Comparison of ENCODE assay signal across 11 mouse cellular contexts in the genomic region with DNA sequence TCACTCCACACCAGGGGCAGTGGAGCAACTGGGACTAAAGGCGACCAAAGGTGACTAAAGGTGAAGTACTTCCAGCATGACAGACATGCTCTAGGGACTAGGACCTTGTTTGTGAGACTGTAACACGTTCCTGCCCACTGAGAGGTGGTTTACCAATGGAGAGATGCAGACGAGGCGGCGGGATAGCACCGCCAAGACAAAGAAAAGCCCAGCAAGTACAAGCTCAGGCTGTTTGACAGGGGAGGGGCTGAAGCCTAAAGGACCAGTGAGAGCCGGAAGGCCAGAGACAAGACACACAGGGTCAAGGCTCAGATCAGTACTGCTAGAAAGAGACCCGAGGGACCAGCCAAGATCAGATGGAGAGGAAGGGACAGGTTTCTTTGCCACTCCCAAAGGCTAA.
DNase-seq lines count a peak whose midpoint lies in the region; ATAC-seq and TF ChIP-seq lines count a peak whose summit lies in the region.
"Had no signal": no experiment of that assay in that cellular context is flagged by ENCODE, and none has a peak within 500 bp of the region (broad histone marks: within the 10 kb centered on the region; RNA-seq: fewer than 3 reads in every experiment).

No protein-coding gene starts in this region.

- no peak for ATAC-seq in forebrain, embryonic 14.5 days
- ATAC-seq in midbrain, embryonic 14.5 days (ENCODE audit: low FRiP score, low TSS enrichment), result no peak

- no peak overlapping the region for H3K4me3 ChIP-seq in heart, adult 2 months
- H3K4me3 ChIP-seq in forebrain, embryonic 14.5 days (ENCODE audit: low read depth, low read length), result no peak overlapping the region
- H3K4me3 ChIP-seq in midbrain, embryonic 14.5 days (replicated peaks; ENCODE audit: low read depth, low read length), result no peak overlapping the region
- H3K4me3 ChIP-seq: lung, embryonic 15.5 days had no signal

- H3K27me3 ChIP-seq in heart, adult 2 months (ENCODE audit: control insufficient read depth, insufficient read depth, low read length), result no peaks in the 10 kb centered on the region
- no peaks in the 10 kb centered on the region for H3K27me3 ChIP-seq in forebrain, embryonic 14.5 days (replicated peaks; ENCODE audit: control insufficient read depth, insufficient read depth, low read length)
- no peaks in the 10 kb centered on the region for H3K27me3 ChIP-seq in midbrain, embryonic 14.5 days (ENCODE audit: control insufficient read depth, insufficient read depth, low read length)

- H3K79me2 ChIP-seq in heart, adult 2 months (replicated peaks; ENCODE audit: control insufficient read depth, insufficient read depth, low read length), result no peaks in the 10 kb centered on the region

- WGBS in heart, adult 2 months, result 51% methylated on average over 8 of the region's 8 CpGs
- WGBS in forebrain, embryonic 14.5 days, result 16% methylated on average over 8 of the region's 8 CpGs
- 11% methylated on average over 8 of the region's 8 CpGs for WGBS in midbrain, embryonic 14.5 days

- H3K4me2 ChIP-seq in forebrain, embryonic 14.5 days (ENCODE audit: low read length), result no peak overlapping the region
- H3K4me2 ChIP-seq in midbrain, embryonic 14.5 days (ENCODE audit: low read length), result peak overlapping the region; percentile 48
- H3K4me2 ChIP-seq: lung, embryonic 15.5 days had no signal

- intact Hi-C loops in heart, adult 2 months (cut with DNase I), result loop anchor here (5.0 kb wide), 1 partner anchor 299 kb away; no protein-coding TSS in a partner anchor

- H3K4me1 ChIP-seq in heart, adult 2 months (ENCODE audit: control insufficient read depth, insufficient read depth, low read length), result no peaks in the 10 kb centered on the region
- peaks cover 18% of the 10 kb centered on the region for H3K4me1 ChIP-seq in forebrain, embryonic 14.5 days (ENCODE audit: control insufficient read depth, insufficient read depth, low read length)
- H3K4me1 ChIP-seq in midbrain, embryonic 14.5 days (ENCODE audit: control insufficient read depth, insufficient read depth, low read length), result peaks cover 58% of the 10 kb centered on the region

- no peak for TF ChIP-seq EP300 in heart, adult 2 months (IDR thresholded peaks at IDR 0.05; ENCODE audit: insufficient read depth, low read depth, low read length)

- no peak overlapping the region for H3K27ac ChIP-seq in heart, adult 2 months
- peak overlapping the region; percentile 70; the same call in 1 of the 2 replicates for H3K27ac ChIP-seq in forebrain, embryonic 14.5 days (ENCODE audit: low read depth, low read length)
- peak overlapping the region; percentile 83 for H3K27ac ChIP-seq in midbrain, embryonic 14.5 days (replicated peaks; ENCODE audit: low read depth, low read length)
- H3K27ac ChIP-seq: lung, embryonic 15.5 days had no signal

- TF ChIP-seq POLR2A in heart, adult 2 months (IDR thresholded peaks at IDR 0.05; ENCODE audit: insufficient read depth, low read depth, low read length), result no peak

- no peaks in the 10 kb centered on the region for H3K9me3 ChIP-seq in forebrain, embryonic 14.5 days (replicated peaks; ENCODE audit: control insufficient read depth, low read length)
- H3K9me3 ChIP-seq in midbrain, embryonic 14.5 days (ENCODE audit: control insufficient read depth, low read length), result no peaks in the 10 kb centered on the region
- H3K9me3 ChIP-seq: lung, embryonic 15.5 days had no signal

- TF ChIP-seq CTCF in heart, adult 2 months (IDR thresholded peaks at IDR 0.05), result no peak

- H3K36me3 ChIP-seq in heart, adult 2 months (ENCODE audit: control insufficient read depth, insufficient read depth, low read length), result no peaks in the 10 kb centered on the region
- no peaks in the 10 kb centered on the region for H3K36me3 ChIP-seq in forebrain, embryonic 14.5 days (ENCODE audit: control insufficient read depth, insufficient read depth, low read length)
- no peaks in the 10 kb centered on the region for H3K36me3 ChIP-seq in midbrain, embryonic 14.5 days (ENCODE audit: control insufficient read depth, insufficient read depth, low read length)
- H3K36me3 ChIP-seq: lung, embryonic 15.5 days had no signal

- H3K9ac ChIP-seq in heart, adult 2 months (ENCODE audit: low read depth, low read length), result no peak overlapping the region
- H3K9ac ChIP-seq in forebrain, embryonic 14.5 days (ENCODE audit: low read length), result peak overlapping the region; percentile 48; the same call in 1 of the 2 replicates
- H3K9ac ChIP-seq in midbrain, embryonic 14.5 days (replicated peaks; ENCODE audit: low read length), result peak overlapping the region; percentile 23; the same call in 1 of the 2 replicates
- H3K9ac ChIP-seq: lung, embryonic 15.5 days had no signal

- DNase-seq in heart, adult 11 months, result peak; percentile 81
- no peak for DNase-seq in heart, adult 2 months
- peak; percentile 6 for DNase-seq in R1 (ENCODE audit: low read depth, low spot score)
- DNase-seq in forebrain, embryonic 14.5 days (ENCODE audit: low spot score), result no peak
- peak; percentile 44 for DNase-seq in midbrain, embryonic 14.5 days
- DNase-seq in spleen, adult 18-20 months, result no peak
- no peak for DNase-seq in heart, adult 9 months (ENCODE audit: low spot score in 2 of 2)
- DNase-seq in urinary bladder, adult 2 months (ENCODE audit: low spot score), result no peak
- DNase-seq: heart, postnatal 14 days; right cerebral cortex, postnatal 14 days had no signal

Comparison
In these comparisons a context has a peak if more than half of its experiments do, and no peak if none do; other contexts are left out.
1. DNase-seq: peak in heart, adult 11 months (single experiment), R1 (single experiment) and midbrain, embryonic 14.5 days (single experiment); none in heart, adult 2 months (0 of 2), forebrain, embryonic 14.5 days (single experiment), spleen, adult 18-20 months (0 of 2), heart, adult 9 months (0 of 2) and urinary bladder, adult 2 months (single experiment).